Mouse (Mus musculus) heart, postnatal 0 days (tissue): ENCODE results near the gene Znrf1.

ENCODE experiments used
- CTCF ChIP-seq: IDR thresholded peaks from 2 replicates; pipeline ENCODE4 v1.5.1; 2016; ENCODE audit warnings: antibody characterized with exemption, control low read depth, low read depth
- EP300 ChIP-seq: IDR thresholded peaks from 2 replicates; pipeline ENCODE4 v1.6.1; 2016; ENCODE audit warnings: antibody characterized with exemption, low read depth

DNA sequence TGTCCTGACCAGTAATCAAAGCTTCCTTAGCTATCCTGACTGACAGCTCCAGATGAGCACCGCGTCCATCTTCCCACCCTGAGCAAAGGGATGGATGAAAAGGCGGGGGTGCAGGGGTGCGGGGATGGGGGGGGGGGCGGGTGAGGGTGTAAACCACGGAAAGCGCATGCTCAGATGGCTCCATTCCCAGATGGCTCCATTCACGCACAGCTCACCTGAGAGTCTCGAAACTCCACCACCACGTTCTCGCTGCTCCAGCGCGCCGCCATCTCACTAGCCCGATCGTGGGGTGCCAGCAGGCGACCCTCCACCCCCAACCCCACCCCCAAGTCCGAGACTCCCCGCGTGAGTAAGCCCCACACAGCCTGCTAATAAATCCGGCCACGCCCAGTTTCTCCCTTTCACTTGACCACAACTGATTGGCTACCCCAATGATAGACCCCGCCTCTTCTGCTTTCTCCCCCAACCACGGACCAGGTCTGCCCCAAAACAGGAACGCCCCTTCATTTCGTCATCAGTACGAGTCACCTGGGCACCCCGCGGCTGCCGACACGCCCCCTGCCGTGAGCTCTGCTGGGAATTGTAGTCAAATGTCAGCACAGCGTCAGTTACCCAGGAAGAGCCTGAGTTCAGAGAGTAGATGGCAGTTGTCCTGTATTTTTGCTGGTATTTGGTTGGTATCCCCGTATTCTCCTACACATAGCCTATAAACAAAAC, 14.0 kb upstream of the Znrf1 start, which contains the start of gene Wdr59:
- TF ChIP-seq CTCF = peak; percentile 38
- TF ChIP-seq EP300 = no peak
